Mouse (Mus musculus) embryo, embryonic 11 days (tissue): ENCODE measurements at regions not wholly inside any gene's neighbourhood (a gene's known extent, or its start where the extent isn't known, plus 50 kb on each side); places are given as distances from the start of the nearest gene placed in this dataset.

Source experiments
- DNase-seq: peaks from one replicate; pipeline ENCODE4 v3.0.0-alpha.2; 2015

- DNase-seq: no peak
Measured at GRCm38 (mm10) chr14:25068430-25068829, 390.6 kb upstream of the Zmiz1 start.

- no peak for DNase-seq
Measured at GRCm38 (mm10) chr14:25073143-25073542, 385.8 kb upstream of the Zmiz1 start.

GRCm38 (mm10) chr14:25074022-25074800 is 384.8 kb upstream of the Zmiz1 start:
- DNase-seq: no peak

- no peak for DNase-seq
Measured at GRCm38 (mm10) chr14:25074891-25075290, 384.1 kb upstream of the Zmiz1 start.

- DNase-seq: no peak
Measured at GRCm38 (mm10) chr14:25080431-25080830, 378.6 kb upstream of the Zmiz1 start.

- DNase-seq: no peak
Measured at GRCm38 (mm10) chr14:25083847-25084246, 375.1 kb upstream of the Zmiz1 start.

GRCm38 (mm10) chr14:25096786-25097185 is 362.2 kb upstream of the Zmiz1 start:
- DNase-seq: no peak

- peak; percentile 64 for DNase-seq
Measured at GRCm38 (mm10) chr14:25105391-25105790, 353.6 kb upstream of the Zmiz1 start.

- no peak for DNase-seq
Measured at GRCm38 (mm10) chr14:25106451-25106850, 352.5 kb upstream of the Zmiz1 start.

- DNase-seq: peak; percentile 77
Measured at GRCm38 (mm10) chr14:25108101-25108652, 350.8 kb upstream of the Zmiz1 start.

- peak; percentile 94 for DNase-seq
Measured at GRCm38 (mm10) chr14:25108701-25109290, 350.2 kb upstream of the Zmiz1 start.

GRCm38 (mm10) chr14:25109691-25110090 is 349.3 kb upstream of the Zmiz1 start:
- no peak for DNase-seq

- DNase-seq: no peak
Measured at GRCm38 (mm10) chr14:25112832-25113231, 346.2 kb upstream of the Zmiz1 start.

GRCm38 (mm10) chr14:25113326-25113725 is 345.7 kb upstream of the Zmiz1 start:
- no peak for DNase-seq

GRCm38 (mm10) chr14:25116424-25116823 is 342.6 kb upstream of the Zmiz1 start:
- DNase-seq: peak; percentile 80

GRCm38 (mm10) chr14:25119999-25120398 is 339.0 kb upstream of the Zmiz1 start:
- DNase-seq: peak; percentile 30

GRCm38 (mm10) chr14:25120506-25120905 is 338.5 kb upstream of the Zmiz1 start:
- no peak for DNase-seq

- DNase-seq: no peak
Measured at GRCm38 (mm10) chr14:25122971-25123535, 335.9 kb upstream of the Zmiz1 start.

GRCm38 (mm10) chr14:25123541-25124337 is 335.2 kb upstream of the Zmiz1 start:
- peak; percentile 48 for DNase-seq

GRCm38 (mm10) chr14:25126544-25126943 is 332.4 kb upstream of the Zmiz1 start:
- DNase-seq: peak; percentile 61

- DNase-seq: no peak
Measured at GRCm38 (mm10) chr14:25127544-25128159, 331.3 kb upstream of the Zmiz1 start.

GRCm38 (mm10) chr14:25128160-25128547 is 330.8 kb upstream of the Zmiz1 start:
- peak; percentile 30 for DNase-seq

GRCm38 (mm10) chr14:25135371-25135770 is 323.6 kb upstream of the Zmiz1 start:
- DNase-seq: no peak
